Mouse (Mus musculus): Measurements from ENCODE around the gene Fez2.

Fez2 gene

DNA sequence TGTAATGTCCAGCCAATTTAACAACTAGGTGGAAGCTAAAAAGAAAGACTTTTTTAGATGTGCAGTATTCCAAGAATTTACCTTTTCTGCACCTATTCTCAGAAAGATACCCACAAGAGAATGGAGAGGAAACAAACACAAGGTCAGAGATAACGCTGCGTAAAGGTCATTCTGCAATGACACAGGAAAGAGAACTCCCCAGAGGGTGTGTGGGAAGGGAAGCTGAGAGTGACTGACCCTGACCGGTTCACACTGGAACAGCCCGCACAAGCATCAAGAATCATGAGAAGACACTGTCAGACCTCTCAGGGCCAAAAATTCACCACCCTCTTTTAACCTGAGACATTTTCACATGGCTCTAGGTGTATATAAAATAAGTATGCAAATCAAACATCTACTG, 10.4 kb downstream of the Fez2 start:
- DNase-seq (ENCODE audit: low spot score), result no peak

- DNase-seq (ENCODE audit: low spot score), result no peak
Observed at GRCm38 (mm10) chr17:78406854-78407253, 11.1 kb downstream of the Fez2 start.

GRCm38 (mm10) chr17:78405336-78405735, 12.6 kb downstream of the Fez2 start:
- no peak for DNase-seq (ENCODE audit: low spot score)

GRCm38 (mm10) chr17:78403804-78404203, 14.1 kb downstream of the Fez2 start:
- DNase-seq (ENCODE audit: low spot score), result no peak

DNA sequence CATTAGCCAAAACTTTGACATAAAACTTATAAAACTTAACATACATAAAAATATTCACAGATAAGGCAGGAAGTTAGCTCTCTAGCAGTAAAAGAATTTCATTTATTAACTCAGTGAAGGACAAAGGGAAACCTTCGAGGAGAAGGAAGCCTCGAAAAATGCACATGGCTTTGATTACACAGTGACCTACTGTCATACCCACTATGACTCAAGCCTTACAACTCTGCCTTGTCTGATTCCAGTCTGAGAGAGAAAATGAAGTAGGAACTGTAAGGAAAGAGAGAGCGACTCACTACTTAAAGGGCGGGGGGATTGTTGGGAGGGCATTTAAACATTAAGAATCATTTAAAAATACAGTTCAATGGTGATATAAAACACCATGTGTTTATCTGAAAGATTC, 14.7 kb downstream of the Fez2 start:
- DNase-seq (ENCODE audit: low spot score), result no peak

- no peak for DNase-seq (ENCODE audit: low spot score)
Observed at GRCm38 (mm10) chr17:78402174-78402573, 15.8 kb downstream of the Fez2 start.

GRCm38 (mm10) chr17:78401713-78402112, 16.2 kb downstream of the Fez2 start:
- no peak for DNase-seq (ENCODE audit: low spot score)

GRCm38 (mm10) chr17:78401311-78401710, 16.6 kb downstream of the Fez2 start:
- no peak for DNase-seq (ENCODE audit: low spot score)

DNA sequence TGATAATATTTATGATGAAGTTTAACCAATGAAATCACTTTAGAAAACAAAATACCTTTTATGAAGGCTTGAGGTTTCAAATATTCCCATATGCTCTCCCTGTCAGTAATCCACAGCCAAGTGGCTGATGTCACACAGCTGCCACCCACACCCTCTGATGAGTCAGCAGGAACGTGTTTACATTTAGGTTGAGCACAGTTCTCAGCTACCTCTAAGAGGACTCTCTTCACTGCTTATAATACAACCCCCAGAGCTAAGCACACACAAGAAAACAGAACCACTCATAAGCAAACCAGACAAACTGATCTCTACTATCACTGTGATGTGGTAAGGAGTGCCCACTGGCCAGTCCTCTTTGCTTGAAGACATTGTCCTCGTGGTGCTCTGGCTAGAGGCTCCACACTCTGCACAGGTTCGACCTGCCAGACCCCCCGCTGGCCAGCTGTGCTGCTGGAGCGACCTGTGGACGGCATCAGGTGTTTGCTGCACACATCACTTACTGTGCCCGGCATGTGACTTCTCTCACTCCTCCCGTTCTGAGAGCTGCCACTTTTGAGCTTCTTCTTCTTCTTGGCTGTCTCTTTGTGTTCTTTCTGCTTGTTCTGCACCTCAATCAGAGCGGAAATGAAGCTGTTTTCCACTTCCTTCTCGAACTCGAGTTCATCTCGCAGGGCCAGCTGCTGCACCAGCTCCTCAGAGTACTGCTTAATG, 17.7 kb downstream of the Fez2 start:
- DNase-seq (ENCODE audit: low spot score), result no peak

GRCm38 (mm10) chr17:78392401-78393087, 25.4 kb downstream of the Fez2 start:
- no peak for DNase-seq (ENCODE audit: low spot score)

DNA sequence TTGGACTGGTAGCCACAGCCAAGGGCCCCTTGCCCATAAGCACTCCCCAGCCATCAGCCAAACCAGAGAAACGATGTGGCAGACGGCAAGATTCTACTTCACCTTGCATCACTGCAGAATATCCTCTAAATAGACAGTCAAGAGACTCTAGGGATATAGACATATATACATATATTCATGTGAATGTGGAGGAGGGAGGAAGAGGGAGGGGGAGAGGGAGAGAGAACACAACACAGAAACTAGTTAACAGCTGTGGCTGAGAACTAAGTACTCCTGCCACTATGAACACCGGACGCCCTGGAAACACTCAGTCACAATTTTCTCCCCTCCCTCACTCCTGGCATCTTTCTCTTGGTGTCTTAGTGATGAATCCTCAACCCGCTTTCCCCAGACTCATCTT, 28.4 kb downstream of the Fez2 start:
- no peak for DNase-seq (ENCODE audit: low spot score)

DNA sequence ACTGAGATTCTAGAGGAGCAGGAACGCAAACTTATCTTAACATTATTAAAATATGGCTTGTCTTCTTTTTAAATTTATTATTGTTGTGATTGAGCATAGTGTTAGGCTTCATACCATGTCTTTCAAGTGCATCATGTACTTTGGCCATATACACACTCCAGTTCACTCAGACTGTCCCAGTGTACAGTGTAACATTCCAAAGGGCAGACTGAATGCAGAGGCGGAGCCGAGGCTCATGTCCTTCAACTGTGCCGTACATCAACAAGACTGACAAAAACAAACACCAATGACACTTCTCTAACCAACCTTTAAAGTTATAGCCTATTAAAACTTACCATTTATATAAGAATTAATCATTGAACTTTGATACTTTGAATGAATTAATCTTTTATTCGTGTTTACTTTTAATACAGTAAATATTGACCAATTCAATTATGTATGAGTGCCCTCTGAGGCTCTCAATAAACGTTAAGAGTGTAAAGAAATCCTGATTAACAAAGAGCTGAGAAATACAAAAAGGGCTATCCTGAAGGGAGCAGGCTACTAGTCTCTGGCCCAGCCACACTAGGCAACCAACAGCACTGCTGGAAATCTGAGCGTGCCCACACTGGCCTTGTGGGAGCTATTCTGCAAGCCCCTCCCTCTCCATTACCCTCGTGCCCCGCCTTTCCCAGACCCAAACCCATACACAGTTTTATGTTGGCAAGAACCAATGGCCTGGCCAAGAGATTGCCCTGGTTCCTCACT, 29.7 kb downstream of the Fez2 start:
- no peak for DNase-seq (ENCODE audit: low spot score)

DNA sequence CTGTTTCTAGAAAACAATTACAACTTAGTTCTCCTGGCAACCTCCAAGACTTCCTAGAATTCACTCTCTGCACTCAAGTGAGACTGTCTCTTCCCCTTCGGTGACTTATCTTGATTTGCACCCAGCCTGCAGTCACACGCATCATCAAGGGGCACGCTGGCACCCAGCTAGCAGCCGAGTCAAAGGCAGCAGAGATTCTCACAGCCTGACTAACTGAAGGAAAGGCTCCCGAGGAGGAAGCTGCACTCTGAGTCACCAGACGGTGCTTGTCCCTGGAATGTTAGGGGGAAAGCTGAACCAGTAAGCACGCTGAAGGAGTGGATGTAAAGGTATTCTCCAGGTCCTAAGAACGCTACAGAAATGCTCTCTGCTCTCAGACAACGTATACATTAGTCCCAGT, 30.3 kb downstream of the Fez2 start:
- no peak for DNase-seq (ENCODE audit: low spot score)

DNA sequence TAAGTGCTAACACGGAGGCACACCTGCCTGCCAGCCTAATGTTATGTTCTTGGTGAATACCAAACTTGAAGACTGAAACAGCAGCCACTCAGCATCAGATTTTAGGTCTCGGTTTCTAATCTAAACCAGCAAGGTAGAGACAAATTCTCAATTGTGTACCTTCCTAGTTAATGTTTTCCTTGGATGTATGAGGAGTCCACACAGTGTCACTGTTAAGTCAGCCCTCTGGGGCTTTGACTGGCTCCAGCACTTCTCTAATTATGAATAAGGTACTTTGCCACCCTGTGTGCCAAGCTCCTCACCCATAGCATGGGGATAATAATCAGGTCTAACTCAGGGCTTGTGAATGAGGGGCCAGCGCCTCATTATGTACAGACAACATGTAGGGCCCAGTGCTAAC, 35.6 kb downstream of the Fez2 start:
- no peak for DNase-seq (ENCODE audit: low spot score)

- DNase-seq (ENCODE audit: low spot score), result no peak
Observed at GRCm38 (mm10) chr17:78379730-78380245, 38.2 kb downstream of the Fez2 start.

GRCm38 (mm10) chr17:78379079-78379729, 38.7 kb downstream of the Fez2 start:
- no peak for DNase-seq (ENCODE audit: low spot score)

GRCm38 (mm10) chr17:78376587-78376986, 41.4 kb downstream of the Fez2 start:
- DNase-seq (ENCODE audit: low spot score), result no peak

DNA sequence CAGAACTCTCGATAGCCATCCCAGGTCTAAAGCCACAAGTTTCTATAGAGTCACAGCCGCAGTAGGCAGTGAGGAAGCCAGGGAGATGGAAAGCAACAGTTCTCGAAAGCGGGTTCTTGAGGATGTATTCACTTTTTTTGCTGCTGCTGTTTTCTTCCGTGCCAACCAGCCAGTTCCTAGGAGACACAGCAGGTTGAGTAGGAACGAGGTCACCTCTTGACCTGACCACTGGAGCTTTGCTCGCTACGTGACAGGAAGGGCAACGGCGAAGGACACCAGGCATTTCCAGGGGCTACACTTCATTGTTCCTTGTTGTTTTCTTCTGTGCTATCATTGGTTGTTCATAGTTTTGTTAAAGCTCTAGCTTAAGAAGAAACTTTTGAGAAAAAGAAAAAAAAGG, 43.2 kb downstream of the Fez2 start:
- no peak for DNase-seq (ENCODE audit: low spot score)

GRCm38 (mm10) chr17:78373849-78374248, 44.1 kb downstream of the Fez2 start:
- DNase-seq (ENCODE audit: low spot score), result no peak

- no peak for DNase-seq (ENCODE audit: low spot score)
Observed at GRCm38 (mm10) chr17:78373174-78373573, 44.8 kb downstream of the Fez2 start.

DNA sequence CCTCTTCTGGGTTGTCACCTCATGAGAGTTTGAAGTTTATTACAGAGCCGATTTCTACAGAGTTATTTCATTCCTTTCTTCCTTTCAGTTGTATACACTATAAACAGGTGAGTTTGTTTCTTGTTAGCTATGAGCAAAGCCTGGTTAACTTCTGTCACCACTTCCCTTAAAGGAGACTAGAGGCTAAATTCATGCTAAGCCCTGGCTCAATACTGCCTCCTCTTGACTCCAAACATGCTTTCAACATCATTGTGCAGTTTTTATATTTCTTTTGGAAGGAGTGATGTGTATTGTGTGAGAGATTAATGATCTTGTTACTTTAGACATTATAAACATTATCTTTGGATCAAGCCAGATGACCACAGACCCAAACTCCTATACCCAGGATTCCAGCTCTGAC, 47.5 kb downstream of the Fez2 start:
- no peak for DNase-seq (ENCODE audit: low spot score)

DNA sequence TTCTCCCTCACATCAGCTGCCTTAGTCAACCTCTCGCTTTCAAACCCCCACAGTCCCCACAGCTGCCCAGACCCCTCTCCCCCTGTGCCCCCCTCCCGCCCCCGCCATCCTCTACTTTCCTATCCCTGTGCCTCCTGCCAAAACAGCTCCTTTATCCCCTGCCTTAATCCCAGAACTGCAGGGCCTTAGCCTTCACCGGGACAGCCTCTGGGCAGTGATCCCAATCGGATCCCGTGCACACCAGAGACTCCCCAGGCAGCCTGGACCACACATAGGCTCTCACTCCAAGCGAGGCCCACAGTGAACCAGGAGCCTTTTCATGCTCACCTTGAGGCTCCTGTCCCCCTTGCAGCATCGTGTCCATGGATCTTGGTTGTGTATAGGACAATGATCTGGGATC, 49.5 kb downstream of the Fez2 start:
- DNase-seq (ENCODE audit: low spot score), result no peak

Measured in spleen, adult 12 weeks (tissue).